Mouse (Mus musculus): ENCODE measurements around the gene Hist1h3c. TPM values are rescaled to one million over a fixed set of nuclear protein-coding genes. Genes with fewer than 3 reads are reported as not detected.
A peak's percentile ranks its signal among the peaks of the same experiment; 100 is the strongest.

Hist1h3c gene
- polyA plus RNA-seq, 1 experiment from 2014 or later, result 4.2 TPM

DNA sequence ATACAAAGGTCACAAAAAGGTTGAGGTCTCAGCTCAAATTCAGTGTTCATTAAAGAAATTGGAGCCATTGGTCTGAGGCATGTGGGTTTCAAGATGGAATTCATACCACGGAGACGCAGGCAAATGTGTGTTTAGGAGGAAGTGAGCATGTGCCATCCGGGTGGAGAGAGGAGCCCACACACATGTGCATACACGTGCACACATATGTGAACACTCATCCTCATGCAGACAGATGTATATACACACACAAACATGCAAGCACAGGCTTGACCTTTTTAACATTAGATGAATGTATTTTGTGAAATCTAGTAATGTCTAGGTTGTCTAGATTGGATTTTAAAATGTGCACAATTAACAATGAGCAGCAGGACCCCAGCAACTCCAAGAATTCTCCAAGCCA, 43.2 kb downstream of the Hist1h3c start:
- Histone ChIP-seq H3K4me1 (peaks cover 8% of the 10 kb centered on the region; the same call in 1 of the 2 replicates), H3K4me3 (no peak overlapping the region), H3K27ac (no peak overlapping the region), H3K9me3 (no peaks in the 10 kb centered on the region), H3K36me3 (no peaks in the 10 kb centered on the region), H3K27me3 (ENCODE audit: insufficient read depth, poor library complexity, severe bottlenecking) (no peaks in the 10 kb centered on the region)
- 84% methylated on average over 4 of the region's 4 CpGs for WGBS
- DNase-seq (ENCODE audit: low spot score), result no peak

DNA sequence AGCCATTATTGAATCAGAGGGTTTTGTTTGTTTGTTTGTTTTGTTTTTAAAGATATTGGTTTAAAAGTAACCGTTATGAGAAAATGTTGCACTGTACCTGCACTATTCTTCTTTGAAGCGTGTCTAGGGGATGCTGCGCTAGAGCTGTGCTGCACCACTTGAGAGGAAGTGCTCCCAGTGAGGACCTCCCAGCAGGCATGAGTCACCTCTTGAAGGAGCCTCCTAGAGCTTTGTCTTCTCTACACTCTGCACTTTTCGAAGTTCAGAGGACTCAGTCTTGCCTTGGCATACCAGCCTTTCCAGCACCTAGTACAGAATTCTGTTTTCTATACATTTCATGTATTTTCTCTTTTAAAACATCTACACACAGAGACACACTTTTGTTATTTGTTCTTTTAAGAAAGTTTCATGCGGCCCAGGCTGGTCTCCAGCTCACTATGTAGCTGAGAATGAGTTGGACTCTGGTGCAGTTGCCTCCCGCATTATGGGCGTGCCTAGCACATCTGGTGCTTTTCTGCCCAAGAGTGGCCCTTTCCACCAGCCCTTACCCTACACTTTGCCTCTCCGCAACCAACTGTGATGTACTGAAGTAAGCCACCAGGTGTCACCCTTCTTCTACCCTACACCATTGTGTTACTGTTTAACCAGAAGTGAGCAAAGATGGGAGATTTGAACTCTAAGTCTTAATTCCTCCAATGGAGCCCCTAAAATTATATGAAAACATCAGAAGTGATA, 44.4 kb downstream of the Hist1h3c start:
- no peak overlapping the region for H3K4me3 ChIP-seq
- no peaks in the 10 kb centered on the region for H3K36me3 ChIP-seq
- WGBS, result 22% methylated on average over 8 of the region's 8 CpGs
- H3K4me1 ChIP-seq, result peaks cover 13% of the 10 kb centered on the region
- H3K27me3 ChIP-seq (ENCODE audit: insufficient read depth, poor library complexity, severe bottlenecking), result no peaks in the 10 kb centered on the region
- H3K9me3 ChIP-seq, result no peaks in the 10 kb centered on the region
- H3K27ac ChIP-seq, result no peak overlapping the region
- DNase-seq (ENCODE audit: low spot score), result no peak

DNA sequence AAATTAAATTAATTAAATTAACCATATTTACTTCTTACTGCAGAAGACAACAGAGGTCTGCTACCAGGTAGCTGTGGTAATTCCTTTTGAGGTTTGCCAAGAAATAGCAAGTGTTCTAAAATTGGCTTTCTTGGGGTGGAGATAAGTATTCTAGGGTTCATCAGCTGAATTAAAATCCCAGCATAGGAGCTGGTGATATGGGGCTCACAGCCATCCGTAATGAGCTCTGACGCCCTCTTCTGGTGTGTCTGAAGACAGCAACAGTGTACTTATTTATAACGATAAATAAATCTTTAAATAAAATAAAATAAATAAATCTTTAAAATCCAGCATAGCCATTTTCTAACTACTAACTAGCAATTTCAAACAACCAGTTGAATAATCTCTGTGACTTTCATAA, 45.6 kb downstream of the Hist1h3c start:
- Histone ChIP-seq H3K9me3 (no peaks in the 10 kb centered on the region), H3K27ac (no peak overlapping the region), H3K4me1 (peaks cover 19% of the 10 kb centered on the region), H3K4me3 (no peak overlapping the region), H3K36me3 (no peaks in the 10 kb centered on the region), H3K27me3 (ENCODE audit: insufficient read depth, poor library complexity, severe bottlenecking) (no peaks in the 10 kb centered on the region)
- no peak for DNase-seq (ENCODE audit: low spot score)
- 59% methylated on average over 3 of the region's 3 CpGs for WGBS

DNA sequence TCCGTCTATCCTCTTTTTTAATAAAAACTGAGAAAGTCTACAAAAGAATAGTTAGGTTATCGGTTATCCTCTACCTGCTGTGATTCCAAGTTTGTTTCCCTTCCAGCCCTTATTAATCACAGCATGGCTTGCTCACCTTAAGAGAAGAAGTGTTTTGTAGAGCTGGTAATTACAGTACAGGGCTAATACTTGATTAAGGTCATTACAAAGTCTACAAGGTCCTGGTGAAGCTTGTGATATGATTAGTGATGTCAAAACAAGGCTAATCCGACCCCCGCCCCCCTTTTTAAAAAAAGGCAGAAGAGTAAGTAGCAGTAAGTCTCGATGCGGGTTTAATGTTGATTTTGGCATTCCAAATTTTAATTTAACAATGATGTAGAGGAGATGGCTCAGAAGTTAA, 46.4 kb downstream of the Hist1h3c start:
- DNase-seq (ENCODE audit: low spot score), result no peak
- H3K4me3 ChIP-seq, result peak overlapping the region; percentile 56; the same call in 1 of the 2 replicates
- peaks cover 19% of the 10 kb centered on the region for H3K4me1 ChIP-seq
- H3K36me3 ChIP-seq, result no peaks in the 10 kb centered on the region
- H3K27ac ChIP-seq, result peak overlapping the region; percentile 88
- 64% methylated on average over 6 of the region's 6 CpGs for WGBS
- no peaks in the 10 kb centered on the region for H3K9me3 ChIP-seq
- H3K27me3 ChIP-seq (ENCODE audit: insufficient read depth, poor library complexity, severe bottlenecking), result no peaks in the 10 kb centered on the region

DNA sequence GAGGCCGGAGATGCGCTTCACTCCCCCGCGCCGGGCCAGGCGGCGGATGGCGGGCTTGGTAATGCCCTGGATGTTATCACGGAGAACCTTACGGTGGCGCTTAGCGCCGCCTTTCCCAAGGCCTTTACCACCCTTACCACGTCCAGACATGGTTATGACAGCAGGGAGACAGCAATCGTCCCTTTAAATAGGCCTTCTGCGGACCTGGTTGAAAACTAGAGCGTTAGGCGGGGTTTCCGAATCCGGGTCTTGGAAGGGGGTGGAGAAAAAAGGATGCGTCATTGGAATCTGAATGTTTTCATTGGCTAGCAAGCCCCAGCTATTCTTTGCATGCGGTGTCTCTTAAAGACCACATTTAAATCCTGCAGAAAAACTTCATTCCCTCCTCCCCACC, 47.1 kb downstream of the Hist1h3c start, which contains the start of gene Hist1h4c:
Hist1h4c (minus strand) TSS at position 155 of the 394 bp plus-strand sequence.
- 0% methylated on average over 22 of the region's 22 CpGs for WGBS
- peaks cover 19% of the 10 kb centered on the region for H3K4me1 ChIP-seq
- H3K27me3 ChIP-seq (ENCODE audit: insufficient read depth, poor library complexity, severe bottlenecking), result no peaks in the 10 kb centered on the region

DNA sequence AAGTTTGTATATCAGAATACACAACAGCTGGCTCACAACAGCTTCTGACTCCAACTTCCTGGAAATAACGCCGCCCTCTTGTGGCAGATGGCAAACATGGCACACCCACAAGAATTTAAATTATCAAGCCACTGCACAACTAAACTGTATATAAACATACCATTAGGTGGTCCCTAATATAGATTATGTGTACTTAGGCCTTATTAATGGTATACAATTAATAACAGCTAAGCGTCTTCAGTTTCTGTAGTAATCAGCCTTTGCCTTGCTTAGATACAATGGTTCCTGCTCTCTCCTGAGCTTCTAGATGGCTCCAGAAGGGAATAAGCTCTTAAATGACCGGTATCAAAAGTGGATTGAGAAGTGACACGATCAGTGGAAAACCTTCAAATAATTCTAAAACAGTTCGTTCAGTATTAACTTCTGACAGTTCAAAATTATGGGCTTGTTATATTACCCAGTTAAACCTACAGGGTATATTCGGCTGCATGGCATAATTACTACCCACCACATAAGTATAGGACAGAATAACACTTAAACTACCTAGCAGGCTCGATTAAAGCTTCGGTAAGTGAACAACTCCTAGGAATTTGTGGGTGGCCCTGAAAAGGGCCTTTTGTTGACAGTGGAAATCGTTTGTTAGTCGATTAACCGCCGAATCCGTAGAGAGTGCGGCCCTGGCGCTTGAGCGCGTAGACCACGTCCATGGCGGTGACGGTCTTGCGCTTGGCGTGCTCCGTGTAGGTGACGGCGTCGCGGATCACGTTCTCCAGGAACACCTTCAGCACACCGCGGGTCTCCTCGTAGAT, 47.7 kb downstream of the Hist1h3c start:
- Histone ChIP-seq H3K4me1 (peaks cover 19% of the 10 kb centered on the region), H3K36me3 (no peaks in the 10 kb centered on the region), H3K27me3 (ENCODE audit: insufficient read depth, poor library complexity, severe bottlenecking) (no peaks in the 10 kb centered on the region), H3K9me3 (no peaks in the 10 kb centered on the region), H3K4me3 (peak overlapping the region; percentile 56), H3K27ac (peak overlapping the region; percentile 88)
- WGBS, result 1% methylated on average over 25 of the region's 32 CpGs
- no peak for DNase-seq (ENCODE audit: low spot score)

More for the DNA sequence above, 47.1 kb downstream of the Hist1h3c start, which contains the start of gene Hist1h4c:
- Histone ChIP-seq H3K9me3 (no peaks in the 10 kb centered on the region), H3K36me3 (no peaks in the 10 kb centered on the region), H3K27ac (peak within 1 kb of the TSS; percentile 88), H3K4me3 (peak within 1 kb of the TSS; percentile 56)
- peak; percentile 99 for DNase-seq (ENCODE audit: low spot score)

DNA sequence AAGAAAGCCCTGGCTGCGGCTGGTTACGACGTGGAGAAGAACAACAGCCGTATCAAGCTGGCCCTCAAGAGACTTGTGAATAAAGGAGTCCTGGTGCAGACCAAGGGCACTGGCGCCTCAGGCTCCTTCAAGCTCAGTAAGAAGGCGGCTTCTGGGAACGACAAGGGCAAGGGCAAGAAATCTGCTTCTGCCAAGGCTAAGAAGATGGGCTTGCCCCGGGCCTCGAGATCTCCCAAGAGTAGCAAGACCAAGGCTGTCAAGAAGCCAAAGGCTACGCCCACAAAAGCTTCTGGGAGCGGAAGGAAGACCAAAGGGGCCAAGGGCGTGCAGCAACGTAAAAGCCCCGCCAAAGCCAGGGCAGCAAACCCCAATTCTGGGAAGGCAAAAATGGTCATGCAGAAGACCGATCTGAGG, 49.3 kb downstream of the Hist1h3c start:
- Histone ChIP-seq H3K27me3 (ENCODE audit: insufficient read depth, poor library complexity, severe bottlenecking) (no peaks in the 10 kb centered on the region), H3K36me3 (no peaks in the 10 kb centered on the region), H3K9me3 (no peaks in the 10 kb centered on the region), H3K27ac (peak overlapping the region; percentile 71), H3K4me3 (peak overlapping the region; percentile 37), H3K4me1 (peaks cover 19% of the 10 kb centered on the region)
- DNase-seq (ENCODE audit: low spot score), result no peak
- 46% methylated on average over 15 of the region's 15 CpGs for WGBS

DNA sequence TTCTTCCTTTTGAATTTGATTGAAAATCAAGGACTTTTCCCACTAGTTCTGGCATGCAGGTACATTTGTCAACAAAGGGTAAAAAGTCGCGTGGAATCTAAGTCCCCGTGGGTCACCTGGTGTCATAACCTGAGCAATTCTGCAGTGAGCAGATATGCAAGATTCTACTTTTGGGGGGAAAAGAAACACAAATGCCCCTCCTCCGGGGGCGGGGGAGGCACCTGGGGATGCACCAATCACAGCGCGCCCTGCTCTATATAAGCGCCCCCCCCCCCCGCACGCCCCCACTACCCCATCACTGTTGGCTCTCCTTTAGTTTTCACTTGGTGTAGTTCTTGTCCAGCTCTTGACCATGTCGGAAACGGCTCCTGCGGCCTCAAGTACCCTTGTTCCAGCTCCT, 49.9 kb downstream of the Hist1h3c start, which contains the start of gene Hist1h1t:
Hist1h1t (plus strand) TSS at position 301 of the 400 bp plus-strand sequence.
- Histone ChIP-seq H3K4me3 (peak within 1 kb of the TSS; percentile 37), H3K9me3 (no peaks in the 10 kb centered on the region), H3K27me3 (ENCODE audit: insufficient read depth, poor library complexity, severe bottlenecking) (no peaks in the 10 kb centered on the region), H3K36me3 (no peaks in the 10 kb centered on the region), H3K4me1 (peaks cover 16% of the 10 kb centered on the region), H3K27ac (peak within 1 kb of the TSS; percentile 71)
- 35% methylated on average over 13 of the region's 13 CpGs for WGBS
- DNase-seq (ENCODE audit: low spot score), result no peak

Small RNA genes lying within 50 kb of the gene (microRNA-seq; reads per million reads assigned to microRNA genes)
- gene Gm44314 (not detected), gene Gm44484 (not detected)

Other genes starting within 250 kb of the Hist1h3c start
- 2.5 and 2.8 TPM in 2 replicates for gene Hist1h4h, start 214.6 kb downstream of the Hist1h3c start, polyA plus RNA-seq (2016; fragmentation: Nextera tagmentation; extraction: Ambion mirVana)
- 1.7 and 4.9 TPM in 2 replicates for gene Hist1h2af, start 211.7 kb downstream of the Hist1h3c start, polyA plus RNA-seq (2016; fragmentation: Nextera tagmentation; extraction: Ambion mirVana)
- 3.2 and 3.5 TPM in 2 replicates for gene Hist1h3g, start 210.2 kb downstream of the Hist1h3c start, polyA plus RNA-seq (2016; fragmentation: Nextera tagmentation; extraction: Ambion mirVana)
- 0.22 and 0.73 TPM in 2 replicates for gene Hist1h2bh, start 202.2 kb downstream of the Hist1h3c start, polyA plus RNA-seq (2016; fragmentation: Nextera tagmentation; extraction: Ambion mirVana)
- gene Hist1h3f, start 201.6 kb downstream of the Hist1h3c start, polyA plus RNA-seq (2016; fragmentation: Nextera tagmentation; extraction: Ambion mirVana), result 0.31 and 0.99 TPM in 2 replicates
- 0.51 TPM in 1 of 2 replicates, not detected in the other for gene Hist1h4f, start 194.0 kb downstream of the Hist1h3c start, polyA plus RNA-seq (2016; fragmentation: Nextera tagmentation; extraction: Ambion mirVana)
- 0.17 and 0.36 TPM in 2 replicates for gene Hist1h1d, start 192.3 kb downstream of the Hist1h3c start, polyA plus RNA-seq (2016; fragmentation: Nextera tagmentation; extraction: Ambion mirVana)
- 3.0 and 3.5 TPM in 2 replicates for gene Hist1h3e, start 183.2 kb downstream of the Hist1h3c start, polyA plus RNA-seq (2016; fragmentation: Nextera tagmentation; extraction: Ambion mirVana)
- gene Hist1h2ae, start 174.4 kb downstream of the Hist1h3c start, polyA plus RNA-seq (2016; fragmentation: Nextera tagmentation; extraction: Ambion mirVana), result 39.9 and 49.4 TPM in 2 replicates
- gene Hist1h2bg, start 174.2 kb downstream of the Hist1h3c start, polyA plus RNA-seq (2016; fragmentation: Nextera tagmentation; extraction: Ambion mirVana), result 2.8 and 4.8 TPM in 2 replicates
- gene Hist1h2bf, start 171.4 kb downstream of the Hist1h3c start, polyA plus RNA-seq (2016; fragmentation: Nextera tagmentation; extraction: Ambion mirVana), result 1.1 and 1.8 TPM in 2 replicates
- gene Hist1h2ad, start 171.2 kb downstream of the Hist1h3c start, polyA plus RNA-seq (2016; fragmentation: Nextera tagmentation; extraction: Ambion mirVana), result 0.54 and 1.1 TPM in 2 replicates
- gene Hist1h3d, start 169.8 kb downstream of the Hist1h3c start, polyA plus RNA-seq (2016; fragmentation: Nextera tagmentation; extraction: Ambion mirVana), result 1.4 and 5.3 TPM in 2 replicates
- gene Hist1h4d, start 164.0 kb downstream of the Hist1h3c start, polyA plus RNA-seq (2016; fragmentation: Nextera tagmentation; extraction: Ambion mirVana), result 41.9 and 60.3 TPM in 2 replicates
- 1.2 and 1.9 TPM in 2 replicates for gene Hist1h2be, start 124.5 kb downstream of the Hist1h3c start, polyA plus RNA-seq (2016; fragmentation: Nextera tagmentation; extraction: Ambion mirVana)
- gene Hist1h1e, start 123.0 kb downstream of the Hist1h3c start, polyA plus RNA-seq (2016; fragmentation: Nextera tagmentation; extraction: Ambion mirVana), result 9.5 and 11.1 TPM in 2 replicates
- 0.63 and 0.84 TPM in 2 replicates for gene Hist1h2ac, start 61.7 kb downstream of the Hist1h3c start, polyA plus RNA-seq (2016; fragmentation: Nextera tagmentation; extraction: Ambion mirVana)
- 24.3 and 29.4 TPM in 2 replicates for gene Hist1h2bc, start 61.4 kb downstream of the Hist1h3c start, polyA plus RNA-seq (2016; fragmentation: Nextera tagmentation; extraction: Ambion mirVana)
- 0.24 TPM in 1 of 2 replicates, not detected in the other for gene Hist1h1t, start 49.8 kb downstream of the Hist1h3c start, polyA plus RNA-seq (2016; fragmentation: Nextera tagmentation; extraction: Ambion mirVana)
- 3.2 and 3.3 TPM in 2 replicates for gene Hist1h4c, start 47.1 kb downstream of the Hist1h3c start, polyA plus RNA-seq (2016; fragmentation: Nextera tagmentation; extraction: Ambion mirVana)
- gene Hfe, start 34.7 kb downstream of the Hist1h3c start, polyA plus RNA-seq (2016; fragmentation: Nextera tagmentation; extraction: Ambion mirVana), result 5.2 and 8.3 TPM in 2 replicates
- gene Hist1h1c, start 6.8 kb downstream of the Hist1h3c start, polyA plus RNA-seq (2016; fragmentation: Nextera tagmentation; extraction: Ambion mirVana), result 17.2 TPM in 2 replicates
- gene Hist1h2bb, start 1.1 kb upstream of the Hist1h3c start, polyA plus RNA-seq (2016; fragmentation: Nextera tagmentation; extraction: Ambion mirVana), result 1.4 and 2.9 TPM in 2 replicates
- gene Hist1h2ab, start 5.5 kb upstream of the Hist1h3c start, polyA plus RNA-seq (2016; fragmentation: Nextera tagmentation; extraction: Ambion mirVana), result 16.1 and 23.3 TPM in 2 replicates
- 2.6 and 3.2 TPM in 2 replicates for gene Hist1h3b, start 6.7 kb upstream of the Hist1h3c start, polyA plus RNA-seq (2016; fragmentation: Nextera tagmentation; extraction: Ambion mirVana)
- 3.4 and 4.4 TPM in 2 replicates for gene Hist1h4b, start 11.4 kb upstream of the Hist1h3c start, polyA plus RNA-seq (2016; fragmentation: Nextera tagmentation; extraction: Ambion mirVana)
- 0.28 TPM in 1 of 2 replicates, not detected in the other for gene Hist1h4a, start 15.6 kb upstream of the Hist1h3c start, polyA plus RNA-seq (2016; fragmentation: Nextera tagmentation; extraction: Ambion mirVana)
- gene Hist1h3a, start 16.8 kb upstream of the Hist1h3c start, polyA plus RNA-seq (2016; fragmentation: Nextera tagmentation; extraction: Ambion mirVana), result 2.0 and 3.2 TPM in 2 replicates
- gene Hist1h1a, start 18.1 kb upstream of the Hist1h3c start, polyA plus RNA-seq (2016; fragmentation: Nextera tagmentation; extraction: Ambion mirVana), result 1.2 and 1.4 TPM in 2 replicates
- gene Trim38, start 24.3 kb upstream of the Hist1h3c start, polyA plus RNA-seq (2016; fragmentation: Nextera tagmentation; extraction: Ambion mirVana), result 0.14 TPM in 1 of 2 replicates, not detected in the other
- 0.09 TPM in 1 of 2 replicates, not detected in the other for gene Slc17a2, start 61.4 kb upstream of the Hist1h3c start, polyA plus RNA-seq (2016; fragmentation: Nextera tagmentation; extraction: Ambion mirVana)
- gene Slc17a3, start 93.8 kb upstream of the Hist1h3c start, polyA plus RNA-seq (2016; fragmentation: Nextera tagmentation; extraction: Ambion mirVana), result not detected in 2 replicates
- gene Slc17a1, start 122.1 kb upstream of the Hist1h3c start, polyA plus RNA-seq (2016; fragmentation: Nextera tagmentation; extraction: Ambion mirVana), result not detected in 2 replicates
- 0.10 TPM in 1 of 2 replicates, not detected in the other for gene Slc17a4, start 169.4 kb upstream of the Hist1h3c start, polyA plus RNA-seq (2016; fragmentation: Nextera tagmentation; extraction: Ambion mirVana)
- gene Hist1h2ba, start 188.6 kb upstream of the Hist1h3c start, polyA plus RNA-seq (2016; fragmentation: Nextera tagmentation; extraction: Ambion mirVana), result not detected in 2 replicates
- not detected in 2 replicates for gene Hist1h2aa, start 188.9 kb upstream of the Hist1h3c start, polyA plus RNA-seq (2016; fragmentation: Nextera tagmentation; extraction: Ambion mirVana)
- 0.13 and 0.23 TPM in 2 replicates for gene Scgn, start 245.6 kb upstream of the Hist1h3c start, polyA plus RNA-seq (2016; fragmentation: Nextera tagmentation; extraction: Ambion mirVana)

All from heart, embryonic 10.5 days (tissue).